Mouse (Mus musculus): ENCODE measurements around the gene Tbc1d17.

- TF ChIP-seq CTCF (IDR thresholded peaks at IDR 0.05; ENCODE audit: borderline replicate concordance, extremely low read depth, insufficient read depth, insufficient read length), result no peak
- no peak for TF ChIP-seq POLR2A (IDR thresholded peaks at IDR 0.05; ENCODE audit: borderline replicate concordance, extremely low read depth, insufficient read depth, insufficient read length, poor library complexity, severe bottlenecking)
These were observed 11.0 kb upstream of the Tbc1d17 start for GRCm38 (mm10) chr7:44859896-44860295.

All from brain, embryonic 14.5 days (tissue).